Mouse (Mus musculus) bone marrow macrophage, adult 2 months (primary cell): ENCODE measurements around the gene Col1a1.

ENCODE experiments used
- CTCF ChIP-seq: IDR thresholded peaks from 2 replicates; pipeline ENCODE4 v1.5.1; 2012; ENCODE audit warnings: low read depth, mild to moderate bottlenecking, low read length, moderate library complexity
- POLR2A ChIP-seq: IDR thresholded peaks from 2 replicates; pipeline ENCODE4 v1.6.1; 2012; ENCODE audit warnings: mild to moderate bottlenecking, low read depth, low read length, borderline replicate concordance

- TF ChIP-seq POLR2A (no peak), CTCF (no peak)
Measured at GRCm38 (mm10) chr11:94998041-94998531, 62.1 kb downstream of the Col1a1 start.
